Mouse (Mus musculus): Measurements from ENCODE around the gene Ssbp3. TPM values are rescaled to one million over a fixed set of nuclear protein-coding genes. Genes with fewer than 3 reads are reported as not detected.

The Ssbp3 gene
- polyA plus RNA-seq, 1 experiment from 2014 or later = 143 TPM

GRCm38 (mm10) chr4:107026451-107026850, 116.0 kb downstream of the Ssbp3 start:
- WGBS = 62% methylated on average over 8 of the region's 8 CpGs
- H3K4me2 ChIP-seq = no peak overlapping the region
- no peak overlapping the region for H3K4me3 ChIP-seq
- H3K27me3 ChIP-seq = no peaks in the 10 kb centered on the region
- H3K27ac ChIP-seq (replicated peaks) = no peak overlapping the region
- H3K36me3 ChIP-seq = peaks cover 11% of the 10 kb centered on the region
- no peak for ATAC-seq (ENCODE audit: low FRiP score, low read depth)
- peaks cover 54% of the 10 kb centered on the region for H3K4me1 ChIP-seq (replicated peaks)
- H3K9me3 ChIP-seq = no peaks in the 10 kb centered on the region
- H3K9ac ChIP-seq = no peak overlapping the region

- WGBS = 90% methylated on average over 4 of the region's 4 CpGs
- no peak overlapping the region for H3K4me2 ChIP-seq
- H3K4me1 ChIP-seq (replicated peaks) = peaks cover 12% of the 10 kb centered on the region
- no peaks in the 10 kb centered on the region for H3K27me3 ChIP-seq
- peaks cover 46% of the 10 kb centered on the region for H3K36me3 ChIP-seq
- no peaks in the 10 kb centered on the region for H3K9me3 ChIP-seq
- H3K4me3 ChIP-seq = no peak overlapping the region
- H3K9ac ChIP-seq = no peak overlapping the region
- ATAC-seq (ENCODE audit: low FRiP score, low read depth) = no peak
- no peak overlapping the region for H3K27ac ChIP-seq (replicated peaks)
These were observed 125.2 kb downstream of the Ssbp3 start for GRCm38 (mm10) chr4:107035689-107036088.

GRCm38 (mm10) chr4:107036985-107037384, 126.5 kb downstream of the Ssbp3 start:
- Histone ChIP-seq H3K4me1 (replicated peaks) (peaks cover 12% of the 10 kb centered on the region), H3K9me3 (no peaks in the 10 kb centered on the region), H3K27ac (replicated peaks) (no peak overlapping the region), H3K4me2 (no peak overlapping the region), H3K4me3 (no peak overlapping the region), H3K36me3 (peaks cover 41% of the 10 kb centered on the region), H3K9ac (no peak overlapping the region), H3K27me3 (no peaks in the 10 kb centered on the region)
- WGBS = 93% methylated on average over 2 of the region's 2 CpGs
- ATAC-seq (ENCODE audit: low FRiP score, low read depth) = no peak

- 88% methylated on average over 4 of the region's 4 CpGs for WGBS
- H3K27me3 ChIP-seq = no peaks in the 10 kb centered on the region
- H3K4me1 ChIP-seq (replicated peaks) = peaks cover 12% of the 10 kb centered on the region
- H3K27ac ChIP-seq (replicated peaks) = peak overlapping the region; percentile 72
- no peaks in the 10 kb centered on the region for H3K9me3 ChIP-seq
- H3K36me3 ChIP-seq = peaks cover 37% of the 10 kb centered on the region
- no peak overlapping the region for H3K4me3 ChIP-seq
- H3K9ac ChIP-seq = no peak overlapping the region
- no peak for ATAC-seq (ENCODE audit: low FRiP score, low read depth)
- H3K4me2 ChIP-seq = no peak overlapping the region
These were observed 127.8 kb downstream of the Ssbp3 start for GRCm38 (mm10) chr4:107038303-107038702.

DNA sequence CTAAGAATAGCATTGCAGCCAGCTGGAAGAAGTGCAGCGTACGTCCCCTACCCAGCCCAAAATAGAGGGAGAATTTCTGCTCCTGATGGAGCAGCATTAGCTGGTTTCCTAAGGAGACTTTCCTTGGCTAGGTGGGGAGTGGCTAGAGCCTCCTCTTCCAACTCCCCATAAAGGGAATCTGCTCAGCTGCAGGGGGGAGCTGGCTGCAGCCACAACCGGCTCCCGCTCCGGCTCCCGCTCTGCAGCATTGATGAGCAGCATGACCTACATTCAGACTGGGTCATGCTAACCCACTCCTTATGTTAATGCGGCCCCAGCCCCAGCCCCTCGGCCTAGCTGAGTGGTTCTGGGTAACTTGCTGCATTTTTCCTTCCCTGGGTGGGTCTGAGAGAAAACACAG, 128.8 kb downstream of the Ssbp3 start:
- 35% methylated on average over 8 of the region's 8 CpGs for WGBS
- Histone ChIP-seq H3K27ac (replicated peaks) (peak overlapping the region; percentile 72), H3K4me2 (no peak overlapping the region), H3K27me3 (no peaks in the 10 kb centered on the region), H3K4me1 (replicated peaks) (peaks cover 12% of the 10 kb centered on the region), H3K9me3 (no peaks in the 10 kb centered on the region), H3K36me3 (peaks cover 39% of the 10 kb centered on the region), H3K4me3 (no peak overlapping the region), H3K9ac (no peak overlapping the region)
- ATAC-seq (ENCODE audit: low FRiP score, low read depth) = peak; percentile 74

DNA sequence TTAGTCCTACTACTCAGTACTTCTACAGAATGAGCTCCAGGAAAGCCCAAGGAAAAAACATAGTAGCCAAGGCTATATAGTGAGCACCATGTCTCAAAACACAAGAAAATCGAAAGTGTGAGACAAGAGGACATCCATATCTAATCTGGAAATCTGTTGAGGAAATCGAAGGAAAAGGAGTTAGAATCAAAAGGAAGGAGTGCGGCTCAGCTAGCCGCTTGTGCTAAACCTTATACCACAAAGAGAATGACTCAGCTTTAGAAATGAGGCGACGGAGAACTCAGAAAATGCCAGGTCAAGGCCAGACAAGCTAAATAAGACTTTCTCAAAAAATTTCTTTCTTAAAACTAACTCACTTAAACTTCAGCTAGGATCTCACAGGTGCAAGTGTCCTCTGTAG, 131.8 kb downstream of the Ssbp3 start:
- H3K9ac ChIP-seq = no peak overlapping the region
- peaks cover 51% of the 10 kb centered on the region for H3K36me3 ChIP-seq
- no peaks in the 10 kb centered on the region for H3K9me3 ChIP-seq
- H3K4me3 ChIP-seq = no peak overlapping the region
- peaks cover 12% of the 10 kb centered on the region for H3K4me1 ChIP-seq (replicated peaks)
- ATAC-seq (ENCODE audit: low FRiP score, low read depth) = no peak
- WGBS = 97% methylated on average over 6 of the region's 6 CpGs
- no peaks in the 10 kb centered on the region for H3K27me3 ChIP-seq
- no peak overlapping the region for H3K4me2 ChIP-seq
- H3K27ac ChIP-seq (replicated peaks) = no peak overlapping the region

- 95% methylated on average over 13 of the region's 13 CpGs for WGBS
- Histone ChIP-seq H3K4me1 (replicated peaks) (no peaks in the 10 kb centered on the region), H3K27ac (replicated peaks) (no peak overlapping the region), H3K4me3 (no peak overlapping the region), H3K27me3 (no peaks in the 10 kb centered on the region), H3K4me2 (no peak overlapping the region), H3K9ac (no peak overlapping the region), H3K36me3 (peaks cover 37% of the 10 kb centered on the region), H3K9me3 (no peaks in the 10 kb centered on the region)
- ATAC-seq (ENCODE audit: low FRiP score, low read depth) = no peak
These were observed 134.7 kb downstream of the Ssbp3 start for GRCm38 (mm10) chr4:107045188-107045587.

GRCm38 (mm10) chr4:107047806-107048205, 137.3 kb downstream of the Ssbp3 start:
- Histone ChIP-seq H3K4me1 (replicated peaks) (no peaks in the 10 kb centered on the region), H3K27me3 (no peaks in the 10 kb centered on the region), H3K27ac (replicated peaks) (no peak overlapping the region), H3K36me3 (peaks cover 25% of the 10 kb centered on the region), H3K9me3 (no peaks in the 10 kb centered on the region), H3K9ac (no peak overlapping the region), H3K4me2 (no peak overlapping the region), H3K4me3 (no peak overlapping the region)
- ATAC-seq (ENCODE audit: low FRiP score, low read depth) = no peak
- 86% methylated on average over 5 of the region's 5 CpGs for WGBS

DNA sequence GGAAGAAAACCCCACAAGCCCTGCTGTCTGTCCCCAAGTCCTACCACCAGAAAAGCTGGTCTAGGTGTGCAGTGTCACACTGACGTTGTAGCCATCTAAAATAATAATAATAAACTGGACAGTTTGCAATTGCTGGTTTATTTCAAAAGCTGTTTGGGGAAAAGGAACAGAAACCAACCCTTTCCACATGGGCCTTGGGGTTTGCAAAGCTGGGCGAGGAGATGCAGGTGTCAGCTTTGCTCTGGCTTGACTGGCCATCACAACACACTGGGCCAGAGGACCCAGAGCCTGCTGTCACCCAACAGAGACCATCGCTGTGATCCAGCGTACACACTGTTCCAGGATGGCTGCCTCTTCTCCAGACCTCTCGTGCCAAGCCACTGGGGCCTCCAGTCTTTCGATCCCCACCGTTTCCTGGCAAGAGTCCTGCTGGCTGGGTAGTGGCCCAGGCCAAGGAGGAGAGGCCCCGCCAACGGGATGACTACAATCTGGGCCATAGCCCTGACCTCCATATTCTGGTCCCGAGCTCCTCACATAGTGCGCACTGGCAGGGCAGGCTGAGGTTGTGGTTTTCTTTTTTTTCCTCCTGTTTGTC, 138.2 kb downstream of the Ssbp3 start:
- H3K4me1 ChIP-seq (replicated peaks) = no peaks in the 10 kb centered on the region
- H3K4me3 ChIP-seq = no peak overlapping the region
- H3K27me3 ChIP-seq = no peaks in the 10 kb centered on the region
- WGBS = 76% methylated on average over 11 of the region's 11 CpGs
- H3K27ac ChIP-seq (replicated peaks) = no peak overlapping the region
- no peaks in the 10 kb centered on the region for H3K9me3 ChIP-seq
- H3K9ac ChIP-seq = no peak overlapping the region
- peaks cover 22% of the 10 kb centered on the region for H3K36me3 ChIP-seq
- no peak overlapping the region for H3K4me2 ChIP-seq
- peak; percentile 63 for ATAC-seq (ENCODE audit: low FRiP score, low read depth)

GRCm38 (mm10) chr4:107051889-107052288, 141.4 kb downstream of the Ssbp3 start:
- Histone ChIP-seq H3K9me3 (no peaks in the 10 kb centered on the region), H3K27ac (replicated peaks) (no peak overlapping the region), H3K9ac (no peak overlapping the region), H3K4me2 (no peak overlapping the region), H3K36me3 (peaks cover 4% of the 10 kb centered on the region), H3K4me3 (no peak overlapping the region), H3K4me1 (replicated peaks) (no peaks in the 10 kb centered on the region), H3K27me3 (no peaks in the 10 kb centered on the region)
- WGBS = 71% methylated on average over 3 of the region's 4 CpGs
- no peak for ATAC-seq (ENCODE audit: low FRiP score, low read depth)

DNA sequence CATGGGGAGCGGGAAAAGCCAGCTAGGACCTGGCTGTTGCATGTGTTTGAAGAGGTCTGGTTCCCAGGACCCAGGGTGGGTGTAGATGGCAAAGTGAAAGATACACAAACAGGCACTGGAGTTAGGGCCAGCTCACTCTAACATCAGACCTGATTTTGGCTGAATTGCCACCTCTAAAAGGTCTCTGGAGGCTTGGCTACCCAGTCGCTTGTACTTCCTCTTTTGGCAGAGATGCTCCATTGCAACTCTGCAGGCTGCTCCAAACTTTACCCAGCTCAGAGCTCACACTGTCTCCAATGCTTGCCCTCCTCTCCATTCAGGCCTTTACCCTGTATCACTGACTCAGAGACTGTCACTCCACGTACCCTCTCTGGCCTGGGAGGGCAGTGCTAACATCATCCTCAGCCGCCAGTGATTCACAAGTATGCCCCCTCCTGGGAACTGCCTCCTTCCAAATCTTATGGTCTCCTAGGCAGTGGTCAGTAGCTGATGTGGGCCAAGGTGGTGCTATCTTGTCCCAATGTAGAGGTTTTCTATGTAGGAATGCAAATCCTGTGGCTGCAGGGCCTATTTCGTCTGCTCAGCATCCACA, 142.6 kb downstream of the Ssbp3 start:
- ATAC-seq (ENCODE audit: low FRiP score, low read depth) = 0 out of 2 replicates have a peak, but pooled peaks have one; percentile 6
- Histone ChIP-seq H3K36me3 (no peaks in the 10 kb centered on the region; the same call in 1 of the 2 replicates), H3K27me3 (no peaks in the 10 kb centered on the region), H3K4me1 (replicated peaks) (no peaks in the 10 kb centered on the region), H3K27ac (replicated peaks) (no peak overlapping the region), H3K9me3 (no peaks in the 10 kb centered on the region), H3K4me2 (no peak overlapping the region), H3K4me3 (no peak overlapping the region), H3K9ac (no peak overlapping the region)
- 56% methylated on average over 5 of the region's 5 CpGs for WGBS

DNA sequence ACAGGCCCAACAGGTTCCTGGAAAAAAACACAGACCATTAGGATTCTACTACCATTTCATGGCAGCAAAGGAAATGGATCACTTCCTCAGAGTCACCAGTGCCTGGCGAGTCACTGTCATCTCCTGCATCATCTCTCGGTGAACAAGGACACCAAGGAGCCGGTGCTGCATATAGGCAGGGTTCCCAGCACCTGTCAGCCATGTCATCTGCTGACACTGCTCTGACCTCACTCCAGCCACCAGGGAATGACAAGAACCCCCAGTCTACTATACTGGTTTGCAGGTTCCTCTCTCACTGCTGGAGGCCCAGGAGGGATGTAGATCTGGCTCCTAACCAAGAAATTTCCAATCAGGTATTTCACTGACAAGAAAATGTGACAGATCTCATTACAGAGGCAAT, 145.6 kb downstream of the Ssbp3 start:
- Histone ChIP-seq H3K36me3 (peaks cover 19% of the 10 kb centered on the region), H3K4me3 (no peak overlapping the region), H3K9me3 (no peaks in the 10 kb centered on the region), H3K9ac (no peak overlapping the region), H3K4me2 (no peak overlapping the region), H3K27me3 (no peaks in the 10 kb centered on the region), H3K27ac (replicated peaks) (no peak overlapping the region), H3K4me1 (replicated peaks) (no peaks in the 10 kb centered on the region)
- ATAC-seq (ENCODE audit: low FRiP score, low read depth) = no peak
- WGBS = 82% methylated on average over 3 of the region's 3 CpGs

DNA sequence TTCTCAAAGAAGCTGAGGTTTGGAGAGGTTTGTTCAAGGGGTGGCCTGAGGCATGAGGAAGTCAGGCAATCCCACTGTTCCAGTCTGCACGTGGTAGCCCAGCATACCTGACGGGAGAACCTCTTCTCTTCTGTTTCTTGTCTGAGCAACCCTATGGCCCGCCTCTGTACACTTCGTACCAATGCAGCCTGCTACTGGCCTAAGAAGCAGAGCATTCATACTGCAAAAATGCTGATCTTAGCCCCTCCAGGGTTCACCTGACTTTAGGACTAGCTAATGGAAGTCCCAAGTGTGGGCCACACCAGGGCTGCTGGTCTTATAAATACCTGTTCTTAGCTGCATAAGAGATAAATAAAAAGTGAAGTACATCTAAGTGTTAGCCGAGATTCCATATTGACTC, 147.8 kb downstream of the Ssbp3 start:
- H3K4me3 ChIP-seq = no peak overlapping the region
- H3K27ac ChIP-seq (replicated peaks) = no peak overlapping the region
- H3K36me3 ChIP-seq = peaks cover 32% of the 10 kb centered on the region
- no peak overlapping the region for H3K9ac ChIP-seq
- no peaks in the 10 kb centered on the region for H3K9me3 ChIP-seq
- no peaks in the 10 kb centered on the region for H3K27me3 ChIP-seq
- ATAC-seq (ENCODE audit: low FRiP score, low read depth) = no peak
- no peaks in the 10 kb centered on the region for H3K4me1 ChIP-seq (replicated peaks)
- H3K4me2 ChIP-seq = no peak overlapping the region
- WGBS = 92% methylated on average over 5 of the region's 5 CpGs

All from hindbrain, embryonic 15.5 days (tissue).